Mouse (Mus musculus): ENCODE data around the gene Myh9.
"Not testable (repeated sequence)": the region's sequence is repeated elsewhere in the genome, so short reads cannot be mapped to it uniquely, and the experiment has no call there.

Gene Myh9

DNA sequence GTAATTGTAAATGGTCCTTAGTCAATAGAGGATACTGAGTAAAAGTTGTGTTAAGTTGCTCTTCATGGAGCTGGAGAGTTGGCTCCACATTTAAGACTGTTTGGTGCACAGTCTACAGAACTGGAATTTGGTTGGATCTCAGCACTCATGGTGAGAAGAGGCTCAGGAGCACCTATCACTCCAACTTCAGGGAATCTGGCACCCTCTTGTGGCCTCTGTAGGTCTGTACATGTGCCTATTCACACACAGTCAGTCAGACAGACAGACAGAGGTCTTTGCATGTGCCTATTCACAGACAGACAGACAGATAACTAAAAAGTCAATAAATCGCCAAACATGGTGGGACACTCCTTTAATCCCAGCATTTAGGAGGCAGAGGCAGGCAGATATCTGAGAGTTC lies 91.5 kb downstream of the Myh9 start:
- DNase-seq: peak; percentile 75

DNA sequence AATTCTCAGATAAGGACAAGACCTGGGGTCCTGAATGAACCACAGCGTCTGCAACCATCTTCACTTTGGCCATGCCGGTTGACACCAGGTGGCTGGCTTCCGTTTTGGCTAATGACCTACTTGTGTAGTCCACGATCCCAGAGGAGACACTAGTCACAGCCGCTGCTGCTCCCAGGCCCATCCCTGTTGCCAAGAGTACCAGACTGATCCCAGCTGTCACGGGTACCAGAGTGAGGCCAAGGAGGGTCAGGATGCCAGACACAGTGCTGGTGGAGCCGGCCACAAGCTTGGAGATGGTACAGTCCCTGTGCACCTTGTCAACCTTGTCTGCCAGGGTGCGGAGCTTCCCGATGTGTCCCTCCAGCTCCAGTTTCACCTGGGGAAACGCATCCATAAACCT lies 92.3 kb downstream of the Myh9 start:
- DNase-seq: no peak

- DNase-seq: no peak
These were observed 93.6 kb downstream of the Myh9 start for GRCm38 (mm10) chr15:77748414-77748813.

- no peak for DNase-seq
These were observed 95.6 kb downstream of the Myh9 start for GRCm38 (mm10) chr15:77746326-77746725.

DNA sequence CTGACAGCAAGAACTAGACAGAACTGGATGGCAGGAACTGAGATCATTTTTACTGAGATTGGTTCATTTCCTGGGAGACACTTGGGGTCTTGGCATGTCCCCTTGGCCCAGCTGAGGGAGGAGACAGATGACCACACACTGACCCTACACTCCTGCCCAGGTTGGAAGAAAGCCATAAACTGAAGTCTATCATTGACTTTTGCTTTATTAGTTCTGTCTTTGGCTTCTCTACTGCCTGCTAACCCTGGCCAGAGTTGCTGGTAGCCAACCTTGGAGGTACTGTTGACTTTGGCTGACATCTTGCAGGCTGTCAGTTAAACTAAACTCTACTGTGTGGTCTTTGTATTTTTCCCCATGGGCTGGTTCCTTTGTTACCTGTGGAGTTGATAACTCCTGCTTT lies 96.9 kb downstream of the Myh9 start:
- DNase-seq: no peak

- no peak for DNase-seq
These were observed 97.3 kb downstream of the Myh9 start for GRCm38 (mm10) chr15:77744632-77745031.

DNA sequence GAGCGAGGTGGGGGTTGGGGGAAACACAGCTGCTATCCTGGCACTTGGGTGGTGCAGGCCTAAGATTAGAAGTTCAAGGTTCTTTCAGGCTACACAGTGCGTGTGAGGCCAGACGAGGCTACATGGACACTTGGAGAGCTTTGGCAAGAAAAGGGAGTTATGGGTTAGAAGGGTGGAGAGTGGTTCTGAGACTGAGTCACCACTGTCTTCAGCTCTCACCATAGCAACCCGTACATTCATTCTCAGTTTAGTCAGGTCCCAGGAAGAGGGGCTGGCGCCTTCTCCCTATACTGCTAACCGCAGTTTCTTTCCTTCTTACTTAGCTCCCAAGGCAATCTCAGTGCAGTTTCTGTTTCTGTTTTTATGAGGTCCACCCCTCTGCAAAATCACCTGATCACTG lies 100.4 kb downstream of the Myh9 start:
- not testable (repeated sequence) for DNase-seq

DNA sequence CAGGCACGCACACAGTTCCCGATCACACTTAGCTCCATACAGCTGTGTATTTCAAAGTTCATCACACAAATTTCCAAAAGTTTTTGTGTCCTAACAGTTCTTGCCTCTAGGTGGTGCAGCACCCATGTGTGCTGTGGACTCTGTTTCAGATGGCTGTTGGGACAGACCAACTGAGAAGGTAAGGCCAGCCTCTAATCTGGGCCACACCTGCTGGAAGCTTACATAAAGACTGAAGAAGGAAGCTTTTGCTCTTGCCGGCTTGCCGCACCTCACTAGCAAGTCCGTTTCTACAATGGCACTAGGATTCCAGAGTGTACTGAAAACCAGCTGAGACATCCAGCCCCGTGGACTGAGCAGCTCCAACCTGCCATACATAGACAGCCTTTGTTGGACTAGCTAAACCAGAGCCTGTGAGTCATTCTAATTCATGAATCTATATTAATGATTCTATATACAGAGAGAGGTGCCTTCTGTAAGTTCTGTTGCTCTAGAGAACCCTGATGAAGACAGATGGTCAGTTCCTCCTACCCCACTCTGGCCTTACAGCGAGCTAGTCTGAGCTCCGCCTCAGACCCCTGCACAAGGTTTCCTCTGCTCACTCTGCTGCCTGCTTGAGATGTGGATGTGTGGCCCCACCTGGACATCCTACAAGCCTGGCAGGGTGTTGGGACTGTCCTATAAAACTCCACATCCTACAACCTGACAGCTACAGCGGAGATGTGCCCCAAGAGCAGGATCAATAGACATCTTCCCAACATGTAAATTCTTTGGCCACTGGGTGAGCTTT lies 101.3 kb downstream of the Myh9 start:
- DNase-seq: peak; percentile 41

DNA sequence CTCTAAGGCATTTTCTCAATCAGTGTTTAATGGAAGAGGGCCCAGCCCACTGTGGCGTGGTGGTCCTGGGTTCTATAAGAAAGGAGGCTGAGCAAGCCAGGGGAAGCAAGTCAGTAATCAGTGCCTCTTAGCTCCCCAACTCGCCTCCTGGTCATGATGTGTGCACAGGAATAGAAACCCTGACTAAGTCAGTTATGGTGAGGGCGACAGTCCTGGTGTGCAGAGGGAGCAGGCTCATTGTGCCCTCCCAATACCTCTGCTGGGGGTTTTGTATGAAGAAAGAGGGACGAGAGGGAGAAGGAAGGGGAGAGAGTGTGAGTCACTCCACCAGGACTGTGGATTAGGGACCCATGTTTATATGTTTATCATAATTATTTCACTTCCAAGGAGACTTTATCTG lies 108.1 kb downstream of the Myh9 start:
- not testable (repeated sequence) for DNase-seq

- DNase-seq: not testable (repeated sequence)
These were observed 108.6 kb downstream of the Myh9 start for GRCm38 (mm10) chr15:77733380-77733779.

DNA sequence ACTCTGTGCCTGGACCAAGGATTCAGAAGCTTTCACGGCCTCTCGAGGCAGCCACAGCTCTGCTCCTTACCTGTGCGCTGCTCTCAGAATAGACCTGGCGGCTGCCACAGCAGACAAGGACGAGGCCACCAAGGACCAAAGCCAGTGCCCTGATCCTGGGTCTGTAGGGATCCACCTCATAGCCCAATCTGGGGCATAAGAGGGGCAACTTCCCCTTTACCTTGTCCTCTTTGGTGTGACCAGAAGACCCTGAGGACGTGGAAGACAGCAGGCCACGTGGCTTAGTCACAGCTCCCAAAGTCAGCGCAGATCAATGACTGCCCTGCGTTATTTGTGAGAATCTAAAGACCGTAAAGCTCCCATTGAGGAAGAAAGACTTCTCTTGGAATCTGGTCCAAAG lies 109.1 kb downstream of the Myh9 start:
- not testable (repeated sequence) for DNase-seq

DNA sequence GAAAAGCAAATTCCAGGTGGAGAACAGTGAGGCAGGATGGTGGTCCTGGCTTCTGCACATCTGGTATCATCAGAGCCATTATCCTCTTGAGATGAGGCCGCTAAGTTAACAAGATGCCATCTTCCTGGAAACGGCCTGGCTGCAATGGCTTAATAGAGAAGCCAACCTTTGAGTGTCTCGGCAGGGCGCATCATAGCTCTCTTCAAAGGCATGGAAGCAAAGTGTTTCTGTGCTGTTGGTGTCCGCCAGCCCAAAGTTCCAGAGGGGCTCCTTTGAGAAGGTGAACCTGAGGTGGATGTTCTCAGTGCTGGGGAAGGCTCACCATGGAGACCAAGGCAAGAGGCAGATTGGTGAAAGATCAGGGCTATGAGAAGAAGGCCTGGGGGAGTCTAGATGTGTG lies 110.4 kb downstream of the Myh9 start:
- DNase-seq: no peak

- DNase-seq: not testable (repeated sequence)
These were observed 113.2 kb downstream of the Myh9 start, which contains the start of gene Apol9b for GRCm38 (mm10) chr15:77728739-77729138. Gene Apol9b, plus strand, starts transcription at chr15:77729039.

- not testable (repeated sequence) for DNase-seq
These were observed 114.2 kb downstream of the Myh9 start for GRCm38 (mm10) chr15:77727745-77728144.

GRCm38 (mm10) chr15:77727139-77727538 lies 114.8 kb downstream of the Myh9 start:
- not testable (repeated sequence) for DNase-seq

- peak; percentile 29 for DNase-seq
These were observed 116.5 kb downstream of the Myh9 start for GRCm38 (mm10) chr15:77725393-77726020.

GRCm38 (mm10) chr15:77724208-77724911 lies 117.6 kb downstream of the Myh9 start:
- not testable (repeated sequence) for DNase-seq

- not testable (repeated sequence) for DNase-seq
These were observed 120.5 kb downstream of the Myh9 start for GRCm38 (mm10) chr15:77721509-77721908.

DNA sequence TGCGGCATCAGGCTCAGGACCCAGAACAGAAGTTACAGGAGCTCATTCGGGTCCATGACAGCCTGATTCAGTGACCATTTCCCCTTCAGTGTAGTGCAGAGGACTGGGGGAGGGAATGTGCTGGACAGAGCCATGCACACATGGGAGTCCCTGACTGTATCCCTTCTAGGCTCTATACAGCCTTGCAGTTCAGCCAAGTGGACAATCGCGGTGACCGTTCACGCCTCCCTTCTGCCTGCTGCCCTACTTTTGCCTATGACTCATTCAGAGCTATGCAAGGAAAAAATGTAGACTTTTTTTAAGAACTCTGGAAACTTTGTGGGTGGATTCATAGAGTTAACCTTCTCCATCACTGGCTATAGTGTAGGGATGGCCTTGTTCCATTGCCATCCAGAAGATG lies 123.7 kb downstream of the Myh9 start:
- not testable (repeated sequence) for DNase-seq
